Mouse (Mus musculus): ENCODE measurements around the gene Rnf220.

DNA sequence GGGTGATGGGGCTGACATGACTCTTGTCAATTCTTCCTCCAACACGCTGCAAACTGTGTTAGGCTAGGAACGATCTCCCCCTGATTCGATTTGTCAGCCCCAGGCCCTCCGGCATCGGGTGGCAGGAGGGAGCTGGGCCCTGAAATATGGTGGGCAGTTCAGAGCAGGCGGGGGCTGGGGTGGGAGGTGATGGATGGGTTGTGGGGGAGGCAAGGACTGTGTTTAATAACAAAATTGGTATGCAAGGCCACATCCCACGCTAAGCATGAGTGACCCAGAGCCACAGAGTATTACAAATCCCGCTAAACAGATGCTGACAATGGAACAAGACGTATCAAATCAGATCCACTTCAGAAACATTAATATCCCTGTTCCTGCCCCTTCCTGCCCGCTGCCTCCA lies 196.9 kb downstream of the Rnf220 start:
- no peak for TF ChIP-seq CTCF (IDR thresholded peaks at IDR 0.05; ENCODE audit: low read depth)
- no peak for TF ChIP-seq EP300 (IDR thresholded peaks at IDR 0.05; ENCODE audit: low read depth)
